Mouse (Mus musculus) lung, adult 2 months (tissue): ENCODE measurements around the gene Gca.

Experiments used
- CTCF ChIP-seq: fragments of 200-500 bp; IDR thresholded peaks from 2 replicates; pipeline ENCODE4 v1.5.1; 2011; ENCODE audit warnings: mild to moderate bottlenecking, low read length, control low read depth; ENCODE audit not compliant: insufficient read depth
- POLR2A ChIP-seq: fragments of 200-500 bp; IDR thresholded peaks from 2 replicates; pipeline ENCODE4 v1.6.1; 2011; ENCODE audit warnings: low read depth, mild to moderate bottlenecking, control low read depth, low read length, borderline replicate concordance; ENCODE audit errors: extremely low read depth

GRCm38 (mm10) chr2:62669848-62670247, 5.8 kb downstream of the Gca start:
- no peak for TF ChIP-seq POLR2A
- no peak for TF ChIP-seq CTCF
